Mouse (Mus musculus) ovary, postnatal 10 days (tissue): ENCODE results near the gene Atp2b2.
A peak's percentile ranks its signal among the peaks of the same experiment; 100 is the strongest.

ENCODE experiments used
- DNase-seq: peaks from one replicate; pipeline ENCODE4 v3.0.0; 2022; ENCODE audit warnings: low spot score

Atp2b2 gene

DNA sequence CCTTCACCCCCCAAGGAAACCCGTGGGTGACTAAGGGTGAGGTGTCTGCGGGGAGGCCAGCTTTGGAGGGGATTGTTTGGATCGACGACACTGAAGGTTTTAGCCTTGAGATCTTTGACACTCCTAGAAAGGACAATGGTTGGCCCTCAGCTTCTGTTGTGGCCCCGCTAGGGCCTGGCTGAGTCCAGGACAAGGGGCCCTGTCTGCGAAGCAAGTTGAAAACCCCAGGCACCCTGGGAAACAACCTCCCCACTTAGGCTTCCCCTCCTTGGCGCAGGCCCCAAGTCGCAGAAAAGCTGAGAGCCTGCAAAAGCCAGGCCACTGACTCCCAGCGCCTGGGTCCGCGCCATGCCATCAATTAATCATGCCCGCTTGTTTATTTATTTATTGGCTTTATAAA is at the start of gene Atp2b2:
Gene Atp2b2, minus strand, starts transcription at position 282 of the 400 bp plus-strand sequence.
- DNase-seq: no peak

DNA sequence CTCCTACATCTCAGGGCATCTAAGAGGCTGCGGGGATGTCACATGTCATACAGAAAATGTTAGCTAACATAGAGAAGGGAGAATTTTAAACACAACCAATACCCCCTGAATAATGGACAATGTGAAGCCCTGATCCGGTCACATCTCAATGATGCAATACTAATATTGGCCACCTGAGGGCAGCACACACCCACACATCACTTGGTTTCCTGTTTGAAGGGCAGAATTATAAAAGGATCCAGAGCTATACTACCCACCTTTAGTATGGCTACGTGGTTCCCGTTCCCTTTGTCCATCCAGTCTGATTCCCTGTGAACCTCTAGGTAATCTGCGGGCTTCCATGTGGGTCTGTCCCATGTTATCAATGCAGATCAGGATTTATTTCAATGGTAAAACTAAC is 47.2 kb upstream of the Atp2b2 start:
- peak; percentile 18 for DNase-seq

DNA sequence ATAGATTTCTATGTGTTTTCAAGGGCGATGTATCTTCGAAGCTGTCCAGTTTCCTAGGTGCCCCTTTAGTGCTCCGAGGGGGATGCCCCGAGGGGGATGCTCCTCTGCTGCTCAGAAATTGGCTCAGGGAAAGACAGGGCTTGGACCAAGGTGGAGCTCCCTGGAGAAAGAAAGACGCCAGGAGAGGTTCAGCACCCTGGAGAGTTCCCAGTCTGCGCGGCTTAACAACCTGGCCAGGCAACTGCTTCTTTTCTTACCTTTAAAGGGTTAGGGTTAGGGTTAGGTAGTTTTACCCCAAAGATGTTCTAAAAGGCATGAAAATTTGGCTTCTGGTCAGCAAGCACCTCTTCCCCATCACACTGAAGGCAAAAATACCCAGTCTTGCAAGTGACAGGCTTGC is 44.7 kb upstream of the Atp2b2 start:
- peak; percentile 9 for DNase-seq

DNA sequence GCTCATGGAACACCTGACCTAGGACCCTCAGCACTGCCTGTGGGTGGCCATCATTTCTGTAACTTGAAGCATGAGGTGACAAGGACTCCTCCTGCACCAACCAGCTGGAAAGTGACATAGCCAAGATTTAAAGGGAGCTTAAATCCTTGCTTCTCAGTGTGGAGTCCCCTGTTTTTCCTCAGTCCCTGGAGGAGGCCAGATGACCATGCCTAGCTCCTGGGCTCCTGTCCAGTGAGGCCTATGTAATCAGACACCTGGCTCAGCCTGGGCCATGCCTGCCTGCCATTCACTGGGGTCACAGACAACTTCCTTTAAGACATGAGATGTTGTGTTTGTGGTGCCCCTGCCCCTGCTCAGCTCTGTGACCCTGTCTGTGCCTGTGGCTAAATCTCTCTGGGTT is 36.1 kb upstream of the Atp2b2 start:
- DNase-seq: no peak

DNA sequence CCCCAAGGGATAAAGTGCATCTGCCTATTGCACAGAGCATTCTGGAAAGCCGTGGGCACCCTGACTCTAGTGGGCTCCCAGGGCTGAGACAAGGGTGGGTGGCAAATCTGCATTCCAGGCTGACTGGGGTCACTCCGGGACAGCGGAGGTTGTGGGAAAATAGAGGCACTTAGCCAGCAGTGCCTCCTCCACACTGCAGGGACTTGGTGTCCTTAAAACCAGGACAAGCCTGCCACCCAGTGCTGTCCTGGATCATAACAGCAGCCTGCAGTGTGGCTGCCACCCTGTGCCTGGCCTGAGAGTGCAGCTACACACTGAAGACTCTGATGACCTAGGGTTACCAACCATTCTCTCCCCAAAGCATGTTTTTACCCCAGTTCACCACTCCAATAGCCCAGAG is 34.1 kb upstream of the Atp2b2 start:
- no peak for DNase-seq

DNA sequence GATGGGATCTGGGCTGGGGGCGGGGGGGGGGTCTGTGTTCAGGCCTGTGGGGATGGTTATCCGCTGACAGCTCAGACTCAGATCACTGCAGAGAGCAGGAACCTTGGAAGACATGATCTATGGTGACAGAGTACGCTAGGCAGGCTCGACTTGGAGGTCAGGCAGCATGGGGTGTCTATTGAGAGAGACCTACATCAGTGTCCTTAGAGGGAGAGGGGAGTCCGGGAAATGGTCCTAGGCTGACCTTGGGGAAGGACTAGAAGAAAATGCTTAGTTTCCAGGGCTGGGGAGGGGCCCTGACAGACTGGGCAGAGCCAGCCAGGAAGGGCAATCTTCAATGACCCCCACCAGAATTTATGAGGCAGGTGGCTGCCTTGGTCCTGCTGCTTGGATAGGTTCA is 33.6 kb upstream of the Atp2b2 start:
- no peak for DNase-seq

DNA sequence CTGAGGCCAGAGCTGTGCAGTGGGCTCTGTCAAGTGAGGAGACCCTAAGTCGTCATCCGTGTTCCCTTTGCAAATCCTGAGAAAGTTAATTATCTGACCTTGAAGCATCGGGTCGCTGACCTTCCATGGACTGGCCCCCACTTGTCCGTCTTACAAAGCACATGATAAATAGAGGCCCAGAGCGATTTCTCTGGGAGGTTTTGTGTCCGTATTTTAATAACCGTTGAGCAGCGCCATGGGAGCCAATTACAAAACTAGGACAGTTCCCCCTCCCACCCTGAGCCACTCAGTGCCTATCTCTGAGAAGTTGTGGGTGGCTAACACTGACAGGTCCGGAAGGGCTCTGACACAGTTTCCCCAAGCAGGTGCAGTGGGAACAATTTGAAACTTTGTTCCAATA is 32.5 kb upstream of the Atp2b2 start:
- DNase-seq: no peak

DNA sequence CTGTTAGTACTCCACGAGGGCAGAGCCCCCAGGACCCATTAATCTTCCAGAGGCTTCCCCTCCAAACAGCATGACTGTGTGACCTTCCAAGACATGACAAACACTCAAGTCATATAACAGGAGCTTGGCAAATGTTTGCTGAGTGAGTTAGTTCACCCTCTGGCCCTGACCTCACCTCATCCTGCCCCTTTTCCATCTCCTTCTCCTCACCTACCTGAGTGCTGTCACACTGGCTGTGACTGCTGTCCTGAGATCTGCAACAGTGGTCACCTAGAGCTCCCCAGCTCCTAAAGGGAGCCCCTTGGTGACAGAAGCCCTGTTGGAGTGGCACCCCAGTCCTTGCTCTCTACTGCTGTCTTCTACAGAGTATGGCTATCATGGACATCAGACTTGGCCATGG is 31.8 kb upstream of the Atp2b2 start:
- DNase-seq: no peak

DNA sequence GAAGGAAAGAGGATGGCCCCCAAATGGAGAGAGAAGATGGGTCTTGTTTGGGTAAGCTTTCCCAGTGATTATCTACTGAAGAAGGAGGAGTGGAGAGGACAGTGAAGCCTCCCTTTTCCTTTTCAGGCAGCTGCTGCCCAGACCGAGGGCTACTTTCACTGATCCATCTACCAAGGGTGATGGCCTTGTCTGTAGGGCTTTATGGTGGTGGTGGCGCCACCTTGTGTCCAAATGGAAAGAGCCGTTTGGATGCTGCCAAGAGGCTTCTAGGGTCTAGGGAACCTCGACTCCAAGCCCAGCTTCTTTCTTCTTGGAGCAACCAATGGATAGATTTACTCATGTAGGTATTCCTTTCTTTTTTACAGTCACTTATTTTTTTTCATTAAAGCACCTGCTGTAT is 29.2 kb upstream of the Atp2b2 start:
- peak; percentile 7 for DNase-seq

DNA sequence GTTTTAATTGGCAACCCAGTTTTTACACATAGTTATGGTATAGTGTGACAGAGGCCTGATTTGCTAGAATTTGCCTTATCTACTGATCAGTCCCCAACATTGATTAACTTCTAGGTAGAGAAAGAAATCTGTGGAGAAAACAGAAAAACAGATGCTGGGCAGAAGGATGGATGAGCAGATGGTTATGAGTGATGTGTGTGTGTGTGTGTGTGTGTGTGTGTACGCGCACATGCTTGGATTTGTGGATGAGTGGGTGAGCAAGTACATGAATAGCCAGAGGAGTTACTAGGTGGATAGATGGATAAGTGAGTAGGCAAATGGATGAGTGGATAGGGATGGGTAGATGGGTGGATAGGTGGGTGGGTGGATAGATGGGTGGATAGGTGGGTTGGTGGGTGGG is 20.7 kb upstream of the Atp2b2 start:
- DNase-seq: no peak

DNA sequence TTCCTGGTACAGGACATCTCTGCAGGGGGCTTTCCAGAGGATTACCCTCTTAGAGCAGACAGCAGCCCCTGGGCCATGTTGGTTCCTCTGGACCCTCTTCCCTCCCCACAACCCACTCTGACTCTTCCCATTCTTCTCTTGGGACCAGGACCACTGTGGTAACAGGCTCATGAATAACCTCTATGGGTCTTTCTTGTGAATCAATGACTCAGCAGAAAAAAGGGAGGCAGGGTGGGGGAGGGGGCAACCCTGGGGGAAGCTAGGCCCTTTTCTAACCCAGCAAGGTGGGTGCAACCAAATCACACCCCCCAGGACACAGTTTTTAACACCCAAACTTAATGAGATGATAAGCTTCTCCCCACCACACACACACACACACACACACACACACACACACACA is 20.3 kb upstream of the Atp2b2 start:
- DNase-seq: no peak

DNA sequence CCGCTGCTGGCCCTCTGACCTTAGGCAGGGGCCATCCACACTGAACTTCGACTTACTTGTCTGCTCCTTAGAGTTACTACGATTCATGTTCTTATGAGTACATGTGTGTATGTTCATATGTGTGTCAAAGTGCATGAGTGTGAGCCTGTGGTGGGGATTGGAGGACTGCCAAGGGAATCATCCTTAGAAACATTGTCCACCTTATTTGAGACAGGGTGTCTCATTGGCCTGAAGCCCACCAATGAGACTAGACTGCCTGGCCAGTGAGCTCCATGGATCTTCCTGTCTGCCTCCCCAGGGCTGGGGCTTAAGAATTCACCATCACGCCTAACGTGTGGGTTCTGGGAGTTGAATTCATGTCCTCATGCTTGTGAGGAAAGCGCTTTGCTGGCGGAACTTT is 16.8 kb upstream of the Atp2b2 start:
- DNase-seq: no peak

DNA sequence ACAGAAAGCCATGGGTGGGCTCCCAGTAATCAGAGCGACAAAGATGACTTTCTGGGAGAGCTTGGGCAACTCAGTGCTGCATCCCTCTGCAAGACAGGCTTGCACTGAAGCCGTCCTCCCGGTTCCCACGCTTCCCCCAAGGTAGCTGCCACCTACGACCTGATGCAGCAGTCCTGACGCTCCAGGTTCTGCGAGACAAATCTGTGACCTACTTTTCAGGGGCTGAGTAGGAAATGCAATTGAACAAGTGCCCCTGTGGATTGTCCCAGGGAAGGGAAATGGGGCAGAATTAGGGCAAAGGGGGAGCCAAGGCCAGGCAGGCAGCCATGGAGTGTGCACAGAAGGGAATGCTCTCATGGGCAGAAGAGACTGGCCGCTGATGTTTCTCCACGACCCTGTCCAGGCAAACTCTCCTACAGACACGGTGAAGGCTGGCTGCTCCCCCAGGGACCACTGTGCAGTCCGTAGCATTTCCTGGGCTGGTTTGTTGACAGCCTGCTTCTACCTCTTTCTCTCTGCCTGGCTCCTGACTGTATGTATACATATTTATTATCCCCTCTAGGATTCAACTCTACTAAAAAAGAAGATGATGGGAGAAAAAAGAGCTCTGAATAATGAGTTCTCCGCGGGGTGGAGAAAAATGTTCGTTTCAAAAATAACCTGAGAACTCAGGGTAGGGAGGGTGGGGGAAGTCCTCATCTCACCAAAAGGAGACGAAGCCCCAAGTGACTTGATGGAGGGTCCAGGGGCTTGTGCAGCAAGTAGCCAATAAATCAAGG is 15.8 kb upstream of the Atp2b2 start:
- no peak for DNase-seq

DNA sequence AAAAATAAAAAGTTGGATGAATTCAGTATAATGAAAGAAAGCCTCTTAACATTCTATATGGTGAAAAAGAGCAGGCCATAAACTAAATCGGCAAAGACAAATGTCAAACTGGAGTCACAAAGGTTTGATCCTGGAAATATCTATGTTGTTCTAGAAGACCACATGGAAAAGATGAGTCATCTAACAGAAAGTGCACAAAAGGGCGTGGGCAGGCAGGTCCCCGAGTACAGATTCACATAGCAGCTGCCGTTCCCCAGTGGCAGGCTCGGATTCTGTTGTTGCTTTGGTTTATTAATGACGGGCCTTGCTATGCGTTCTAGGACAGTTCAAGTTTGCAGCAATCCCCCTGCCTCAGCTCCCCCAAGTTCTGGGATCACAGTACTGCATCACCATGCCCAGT is 12.9 kb upstream of the Atp2b2 start:
- no peak for DNase-seq

DNA sequence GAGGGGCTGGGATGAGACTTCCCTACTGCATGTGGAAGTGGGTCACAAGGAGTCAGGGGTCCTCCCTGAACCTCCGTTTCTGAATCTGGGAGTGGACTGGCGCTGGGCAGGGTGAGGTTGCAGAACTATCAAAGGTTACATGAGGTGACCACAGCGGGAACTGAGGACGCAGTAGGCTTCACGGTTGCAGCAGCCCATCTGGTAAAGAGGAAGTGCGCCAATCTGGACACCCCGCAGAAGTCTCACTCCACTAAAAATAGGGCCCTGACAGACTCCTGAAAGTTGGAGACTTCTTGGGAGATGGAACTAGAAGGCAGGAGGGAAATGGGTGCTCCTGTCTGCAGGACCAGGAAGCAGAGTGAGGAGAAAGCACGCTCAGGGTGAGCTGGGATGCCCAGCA is 2.5 kb upstream of the Atp2b2 start:
- DNase-seq: no peak

DNA sequence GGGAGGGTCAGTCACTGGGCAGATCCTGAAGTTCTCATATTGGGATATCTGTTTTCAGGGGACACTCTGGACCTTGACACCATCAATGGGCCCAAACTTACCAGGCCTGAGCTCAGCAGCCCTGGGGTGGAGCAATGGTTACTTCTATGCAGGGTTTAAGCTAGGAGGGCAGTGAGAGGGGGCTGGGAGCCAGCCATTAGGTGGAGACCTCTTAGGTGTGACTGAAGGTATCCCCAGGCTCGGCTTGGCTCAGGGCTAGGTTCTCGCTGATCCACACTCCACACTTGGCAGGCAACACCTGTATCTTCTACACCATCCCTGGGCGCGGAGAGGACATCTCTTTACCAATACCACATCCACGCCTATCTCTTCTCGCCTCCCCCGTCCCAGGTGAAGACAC is 423 bp upstream of the Atp2b2 start:
- DNase-seq: no peak

DNA sequence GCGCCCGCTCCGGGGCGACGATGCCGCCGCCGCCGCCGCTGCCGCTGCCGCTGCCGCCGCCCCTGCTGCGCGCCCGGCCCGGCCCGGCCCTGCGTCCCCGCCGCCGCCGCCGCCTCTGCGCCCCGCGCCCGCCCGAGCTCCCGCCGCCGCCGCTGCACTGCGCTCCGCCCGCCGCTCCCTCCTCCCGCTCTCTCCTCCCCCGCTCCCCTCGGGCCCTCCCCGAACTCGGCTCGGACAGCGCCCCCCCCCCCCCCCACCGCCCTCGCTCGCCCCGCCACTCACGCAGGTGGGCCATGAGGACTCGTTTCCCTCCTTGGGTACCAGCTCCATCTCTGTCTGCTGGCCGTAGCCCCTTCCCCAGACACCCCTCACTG is 515 bp downstream of the Atp2b2 start:
- DNase-seq: no peak

DNA sequence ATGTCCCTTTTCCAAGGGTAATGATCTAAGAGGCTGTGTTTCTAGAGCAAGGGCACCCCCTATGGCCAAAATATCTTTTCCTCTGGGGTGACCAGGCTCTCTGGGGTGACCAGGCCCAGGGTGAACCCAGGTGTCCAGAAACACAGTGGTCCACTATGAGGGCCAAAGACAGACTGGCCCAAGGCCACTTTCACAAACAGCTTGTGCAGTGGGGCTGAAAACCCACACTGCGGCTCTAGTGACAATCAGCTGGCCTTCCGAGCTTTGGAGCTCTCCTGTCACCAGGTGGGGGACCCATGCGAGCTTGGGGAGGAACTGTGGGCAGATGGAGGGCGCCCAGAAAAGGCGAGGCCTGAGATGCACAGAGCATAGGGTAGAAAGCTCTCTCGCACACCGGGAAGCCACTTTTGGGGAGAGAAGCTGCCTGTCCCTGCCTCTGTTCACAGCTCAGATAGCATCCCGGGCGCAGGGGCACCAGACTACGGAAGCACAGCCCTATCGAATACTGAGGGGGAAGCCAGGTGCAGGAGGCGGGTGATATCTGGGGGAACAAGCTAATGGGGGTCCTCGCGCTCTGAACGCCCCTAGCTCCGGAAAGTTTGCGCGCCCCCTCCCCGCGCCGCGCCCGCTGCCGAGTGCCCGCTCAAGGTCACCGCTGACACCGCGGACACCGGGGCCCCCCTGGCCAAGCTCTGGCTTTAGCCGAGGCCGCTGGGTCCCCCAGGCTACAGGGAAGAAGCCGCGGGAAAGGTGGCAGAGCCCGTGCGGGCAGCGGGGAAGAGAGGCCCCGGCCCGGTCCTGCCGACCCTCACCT is 1.1 kb downstream of the Atp2b2 start:
- DNase-seq: no peak

DNA sequence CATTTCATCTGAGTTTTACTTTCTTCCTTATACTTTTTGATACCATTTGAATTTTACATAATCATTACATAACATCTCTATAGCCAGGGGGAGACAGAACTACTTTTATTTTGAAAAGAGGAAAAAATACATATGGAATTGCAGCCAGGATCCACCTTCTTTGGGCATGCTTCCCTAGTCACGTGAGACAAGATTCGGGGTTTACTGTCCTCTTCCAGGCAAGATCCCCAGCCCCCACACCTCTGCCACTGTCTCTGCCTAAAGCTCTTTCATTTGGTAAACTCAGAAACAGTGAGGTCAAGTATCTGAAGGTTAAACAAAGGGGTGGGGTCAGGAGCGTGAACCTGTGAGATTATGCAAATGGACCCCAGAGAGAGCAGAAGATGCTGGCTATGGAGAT is 6.7 kb downstream of the Atp2b2 start:
- no peak for DNase-seq

DNA sequence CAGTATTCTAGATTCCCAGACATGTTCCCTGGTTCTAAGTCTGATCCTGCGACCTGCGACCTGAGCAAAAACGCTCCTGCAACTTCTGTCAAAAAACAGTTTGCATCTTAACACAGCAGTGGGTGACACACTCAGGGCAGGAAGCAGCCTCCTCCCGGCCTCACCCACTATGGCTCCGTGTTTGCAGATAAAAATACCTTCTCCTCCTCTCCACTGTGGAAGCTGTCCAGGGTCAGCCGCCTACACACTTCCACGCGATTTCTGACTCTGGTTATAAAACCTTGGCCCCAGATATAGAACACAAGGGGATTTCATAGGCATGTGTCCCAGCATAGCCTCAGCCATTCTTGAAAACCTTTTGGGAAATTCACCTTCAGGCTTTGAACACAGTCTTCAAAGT is 9.6 kb downstream of the Atp2b2 start:
- DNase-seq: no peak

DNA sequence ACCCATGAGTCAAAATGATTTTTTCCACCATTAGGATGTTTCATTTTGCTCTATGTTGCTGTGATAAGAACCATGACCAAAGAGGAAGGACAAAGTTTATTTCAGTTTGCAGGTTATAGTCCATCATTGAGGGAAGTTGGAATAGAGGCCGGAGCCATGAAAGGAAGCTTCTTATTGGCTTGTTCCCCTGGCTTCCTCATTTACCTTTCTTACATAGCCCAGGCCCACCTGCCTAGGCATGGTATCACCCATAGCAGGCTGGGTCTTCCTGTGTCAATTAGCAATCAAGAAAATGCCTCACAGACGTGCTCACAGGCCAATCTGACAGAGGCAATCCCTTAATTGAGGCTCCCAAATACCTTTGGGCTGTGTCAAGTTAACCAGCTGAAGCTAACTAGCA is 18.6 kb downstream of the Atp2b2 start:
- DNase-seq: no peak

DNA sequence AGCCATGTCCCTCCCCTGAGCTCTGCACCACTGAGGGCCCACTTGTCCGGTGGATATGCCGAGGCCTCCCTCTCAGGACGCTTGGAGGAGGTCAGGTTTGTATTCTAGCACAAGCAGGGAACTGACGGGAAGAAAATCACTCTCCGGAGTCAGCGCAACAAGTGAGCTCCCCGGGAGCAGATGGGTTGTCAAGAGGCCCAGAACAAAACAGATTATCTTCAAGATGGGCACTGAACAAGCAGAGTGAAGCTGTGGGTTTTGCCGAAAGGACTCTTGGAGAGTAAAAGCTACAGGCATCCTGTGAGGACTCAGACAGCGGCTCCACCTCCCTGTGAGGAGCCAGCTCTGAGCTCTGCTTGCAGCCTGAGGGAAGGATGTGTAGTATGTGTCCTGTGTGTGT is 20.3 kb downstream of the Atp2b2 start:
- no peak for DNase-seq

DNA sequence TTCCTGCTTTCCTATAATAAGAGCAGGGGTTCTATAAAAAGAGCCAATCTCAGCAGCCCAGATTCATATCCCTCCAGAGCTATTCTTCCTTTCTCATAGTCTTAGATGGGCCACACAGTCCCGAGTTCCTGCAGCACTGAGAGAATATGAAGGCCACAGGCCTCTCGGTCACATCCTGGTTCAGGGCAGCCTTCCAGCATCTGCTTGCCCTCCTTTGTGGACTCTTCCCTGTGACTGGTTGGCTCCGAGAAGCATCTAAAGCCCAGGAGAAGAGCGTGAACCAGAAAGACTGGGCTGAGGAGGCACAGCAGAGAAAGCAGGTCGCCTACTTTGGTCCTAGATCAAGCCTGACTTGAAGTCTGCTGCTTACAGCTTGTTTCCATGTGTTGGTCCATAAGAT is 28.6 kb downstream of the Atp2b2 start:
- DNase-seq: no peak

DNA sequence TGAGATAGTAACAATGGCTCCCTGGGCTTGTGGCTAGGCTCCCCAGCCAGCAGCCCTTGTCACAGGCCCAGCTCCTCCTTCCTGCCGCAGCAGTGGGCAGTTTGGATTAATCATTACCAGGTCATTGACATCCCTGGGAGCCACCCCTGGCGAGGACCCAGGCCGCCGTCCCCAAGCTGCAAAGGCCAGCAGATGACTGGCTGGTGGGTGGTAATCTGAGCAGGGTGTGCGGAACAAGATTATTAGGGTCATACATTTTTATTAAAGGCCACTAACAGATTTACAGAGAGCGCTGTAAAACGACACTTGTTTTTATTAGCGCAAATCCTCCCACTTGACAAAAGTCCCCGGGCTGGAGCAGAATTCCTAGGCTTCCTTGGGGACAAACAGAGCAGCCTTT is 29.6 kb downstream of the Atp2b2 start:
- no peak for DNase-seq
